Mouse (Mus musculus) stomach, postnatal 0 days (tissue): Measurements from ENCODE around the gene Ncf1. TPM values are rescaled to one million over a fixed set of nuclear protein-coding genes. Genes with fewer than 3 reads are reported as not detected.

Experiments used
- ATAC-seq: fragments of 200-750 bp; cut with Nextera tagmentation; 2 replicates; pipeline ENCODE4 v1.8.0; 2017; ENCODE audit not compliant: low FRiP score, low TSS enrichment
- DNase-seq: peaks from one replicate; pipeline ENCODE4 v3.0.0-alpha.2; 2016; ENCODE audit warnings: low spot score
- H3K27ac ChIP-seq: fragments of 300-500 bp; sonication (generic); replicated peaks from 2 replicates; pipeline ENCODE4 v1.5.1; 2014; ENCODE audit warnings: mild to moderate bottlenecking, control low read depth
- H3K27me3 ChIP-seq: fragments of 300-500 bp; sonication (generic); 2 replicates; pipeline ENCODE4 v1.6.1; 2014; ENCODE audit warnings: low read length; ENCODE audit not compliant: control insufficient read depth, insufficient read depth
- H3K36me3 ChIP-seq: fragments of 300-500 bp; sonication (generic); 2 replicates; pipeline ENCODE4 v1.6.1; 2014; ENCODE audit warnings: low read length, mixed read lengths; ENCODE audit not compliant: control insufficient read depth, insufficient read depth
- H3K4me1 ChIP-seq: fragments of 300-500 bp; sonication (generic); replicated peaks from 2 replicates; pipeline ENCODE4 v1.6.1; 2014; ENCODE audit warnings: antibody characterized with exemption; ENCODE audit not compliant: control insufficient read depth, insufficient read depth
- H3K4me2 ChIP-seq: fragments of 300-500 bp; sonication (generic); replicated peaks from 2 replicates; pipeline ENCODE4 v1.6.1; 2014; ENCODE audit warnings: low read depth, mild to moderate bottlenecking, control low read depth, moderate library complexity
- H3K4me3 ChIP-seq: fragments of 300-500 bp; sonication (generic); 2 replicates; pipeline ENCODE4 v1.5.1; 2014; ENCODE audit warnings: low read depth, low read length, control low read depth
- H3K9ac ChIP-seq: fragments of 300-500 bp; sonication (generic); 2 replicates; pipeline ENCODE4 v1.6.1; 2014; ENCODE audit warnings: mild to moderate bottlenecking, low read length, control low read depth, mixed read lengths
- H3K9me3 ChIP-seq: fragments of 300-500 bp; sonication (generic); 2 replicates; pipeline ENCODE4 v1.6.1; 2016; ENCODE audit warnings: low read length; ENCODE audit not compliant: control insufficient read depth
- CTCF ChIP-seq: IDR thresholded peaks from 2 replicates; pipeline ENCODE4 v1.5.1; 2016; ENCODE audit warnings: antibody characterized with exemption, low read depth, mild to moderate bottlenecking, moderate library complexity
- EP300 ChIP-seq: optimal IDR thresholded peaks from 2 replicates; pipeline ENCODE3; 2016; ENCODE audit warnings: antibody characterized with exemption
- WGBS: fragments of 180-500 bp; shearing (Covaris S2); extraction: QIAGEN DNeasy Blood & Tissue Kit; methylation state at CpG from one replicate; pipeline ENCODE4 v1.1.7; 2014; 5-methylcytosine and 5-hydroxymethylcytosine counted together
- polyA plus RNA-seq: library from polyadenylated mRNA; unstranded; fragments of >200 nt; fragmentation: Nextera tagmentation; extraction: Ambion mirVana; gene quantifications from 2 replicates; pipeline ENCODE4 v1.2.1, GENCODE M21; 2015

Ncf1 gene
- polyA plus RNA-seq, result 2.2 and 2.4 TPM in 2 replicates

DNA sequence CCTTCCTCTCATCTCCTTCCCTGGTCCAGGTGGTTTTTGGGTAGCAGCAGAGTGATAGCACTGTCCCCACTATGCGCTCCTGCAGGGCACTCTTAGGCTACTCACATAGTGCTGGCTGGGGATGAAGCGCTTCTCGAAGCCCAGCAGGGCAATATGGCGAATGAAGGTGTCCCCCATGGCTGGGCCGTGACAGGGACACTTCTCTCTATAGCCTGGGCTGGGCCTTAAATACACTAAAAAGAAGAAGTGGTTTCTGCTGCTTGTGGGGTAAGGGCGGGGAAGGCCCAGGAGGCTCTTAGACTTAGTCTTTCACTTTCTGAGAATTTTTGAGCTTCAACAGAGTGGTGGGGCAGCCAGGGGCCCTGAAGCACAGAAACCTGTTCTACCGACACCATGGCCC lies at the start of gene Ncf1:
TSS of gene Ncf1 (minus strand) at position 235 of the 400 bp plus-strand sequence.
- no peak for ATAC-seq
- TF ChIP-seq EP300 (no peak), CTCF (no peak)
- H3K4me2 ChIP-seq, result no peak within 1 kb of the TSS
- H3K9me3 ChIP-seq, result no peaks in the 10 kb centered on the region
- H3K27ac ChIP-seq, result no peak within 1 kb of the TSS
- WGBS, result 83% methylated on average over 7 of the region's 7 CpGs
- H3K4me3 ChIP-seq, result no peak within 1 kb of the TSS
- H3K36me3 ChIP-seq, result no peaks in the 10 kb centered on the region
- H3K27me3 ChIP-seq, result no peaks in the 10 kb centered on the region
- no peak within 1 kb of the TSS for H3K9ac ChIP-seq
- no peaks in the 10 kb centered on the region for H3K4me1 ChIP-seq
- DNase-seq, result no peak

DNA sequence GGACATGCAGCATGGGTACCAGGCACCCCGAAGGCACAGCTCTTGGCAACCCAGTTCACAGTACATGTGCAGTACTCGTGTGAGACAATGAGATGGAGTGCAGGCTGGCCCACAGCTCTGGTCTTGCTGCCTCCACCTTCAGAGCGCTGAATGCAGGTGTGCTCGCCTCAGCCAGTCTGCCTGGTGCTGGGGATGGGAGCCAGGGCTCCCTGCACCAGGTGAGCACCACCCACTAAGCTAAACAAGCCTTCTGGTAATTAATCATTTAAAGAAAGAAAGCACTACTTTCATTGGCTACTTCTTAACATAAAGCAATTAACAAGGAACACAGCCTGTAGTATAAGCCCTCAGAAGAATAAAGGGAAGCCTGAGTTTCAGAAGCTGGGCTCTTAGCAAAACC lies 47.7 kb upstream of the Ncf1 start:
- Histone ChIP-seq H3K9me3 (no peaks in the 10 kb centered on the region), H3K4me1 (no peaks in the 10 kb centered on the region), H3K27ac (no peak overlapping the region; the same call in 1 of the 2 replicates), H3K27me3 (no peaks in the 10 kb centered on the region), H3K36me3 (peaks cover 41% of the 10 kb centered on the region), H3K4me2 (no peak overlapping the region), H3K4me3 (no peak overlapping the region), H3K9ac (no peak overlapping the region)
- peak; percentile 63 for ATAC-seq
- WGBS, result 70% methylated on average over 4 of the region's 4 CpGs
- no peak for DNase-seq
- no peak for TF ChIP-seq EP300
- TF ChIP-seq CTCF, result no peak

DNA sequence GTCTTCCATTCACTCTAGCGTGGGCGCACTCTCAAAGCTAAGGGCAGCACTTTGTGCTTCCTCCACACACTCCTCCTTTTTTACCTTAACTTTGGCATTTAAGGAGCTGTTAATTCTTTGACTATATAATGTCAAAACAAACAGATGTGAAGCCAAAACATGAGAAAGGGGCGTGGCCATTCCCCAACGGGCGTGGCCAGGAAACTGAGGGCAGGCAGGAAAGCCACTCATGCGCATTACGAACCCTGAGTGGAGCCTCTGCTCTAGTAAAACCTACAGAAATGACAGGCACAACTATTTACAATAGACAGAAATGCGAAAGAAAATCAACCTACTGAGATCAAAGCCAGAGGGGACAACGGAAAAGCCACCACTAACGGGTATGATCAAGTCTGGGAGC lies 46.1 kb upstream of the Ncf1 start:
- DNase-seq (no peak), ATAC-seq (no peak)
- H3K4me2 ChIP-seq, result no peak overlapping the region
- H3K9me3 ChIP-seq, result no peaks in the 10 kb centered on the region
- no peaks in the 10 kb centered on the region for H3K27me3 ChIP-seq
- H3K9ac ChIP-seq, result no peak overlapping the region
- 79% methylated on average over 10 of the region's 10 CpGs for WGBS
- no peaks in the 10 kb centered on the region for H3K4me1 ChIP-seq
- H3K36me3 ChIP-seq, result peaks cover 51% of the 10 kb centered on the region
- TF ChIP-seq EP300 (no peak), CTCF (no peak)
- H3K4me3 ChIP-seq, result no peak overlapping the region
- H3K27ac ChIP-seq, result no peak overlapping the region

DNA sequence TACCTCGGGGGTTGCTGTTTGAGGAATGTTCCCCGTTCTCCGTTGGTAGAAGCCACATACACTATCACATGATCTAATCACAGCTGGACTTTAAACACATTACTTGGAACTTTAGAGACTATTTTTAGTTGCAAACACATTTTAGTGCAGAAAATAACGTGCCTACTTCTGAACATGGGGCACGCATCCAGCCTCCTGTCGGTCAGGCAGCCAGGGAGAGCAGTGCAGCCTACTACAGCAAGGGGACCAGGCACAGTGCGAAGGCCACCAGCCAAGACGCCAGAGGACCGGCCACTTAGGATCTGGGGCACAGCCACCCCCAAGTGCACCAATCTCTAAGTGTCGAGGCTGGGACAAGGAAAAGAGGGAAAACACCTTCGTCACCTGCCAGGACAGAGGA lies 45.6 kb upstream of the Ncf1 start:
- no peaks in the 10 kb centered on the region for H3K4me1 ChIP-seq
- H3K36me3 ChIP-seq, result peaks cover 51% of the 10 kb centered on the region
- H3K9me3 ChIP-seq, result no peaks in the 10 kb centered on the region
- no peak overlapping the region for H3K4me3 ChIP-seq
- no peaks in the 10 kb centered on the region for H3K27me3 ChIP-seq
- H3K9ac ChIP-seq, result no peak overlapping the region
- DNase-seq, result no peak
- no peak overlapping the region for H3K27ac ChIP-seq
- no peak overlapping the region for H3K4me2 ChIP-seq
- TF ChIP-seq EP300 (no peak), CTCF (no peak)
- 0 out of 2 replicates have a peak, but pooled peaks have one; percentile 18 for ATAC-seq
- 65% methylated on average over 11 of the region's 11 CpGs for WGBS

DNA sequence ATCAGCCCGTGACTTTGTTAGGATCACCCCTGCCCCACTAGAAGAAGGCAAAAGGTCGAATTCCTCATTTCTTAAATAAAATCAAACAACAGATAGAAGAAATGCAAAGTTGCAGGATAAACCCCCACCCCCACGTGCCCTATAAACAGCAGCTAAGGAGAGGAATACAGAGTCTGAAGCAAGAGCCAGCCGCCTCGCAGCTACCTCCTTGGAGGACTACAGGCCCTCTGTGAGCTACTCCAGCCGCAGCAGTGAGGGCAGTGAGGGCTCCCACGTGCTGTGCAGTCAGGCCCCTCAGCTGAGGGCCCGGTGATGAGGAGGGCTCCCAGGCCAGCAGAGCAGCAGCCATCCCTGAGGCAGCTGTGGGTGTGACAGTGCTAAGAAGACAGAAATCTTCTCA lies 44.3 kb upstream of the Ncf1 start:
- no peak for TF ChIP-seq CTCF
- TF ChIP-seq EP300, result no peak
- no peak overlapping the region for H3K27ac ChIP-seq
- H3K36me3 ChIP-seq, result peaks cover 45% of the 10 kb centered on the region
- no peaks in the 10 kb centered on the region for H3K27me3 ChIP-seq
- H3K4me2 ChIP-seq, result no peak overlapping the region
- H3K4me3 ChIP-seq, result no peak overlapping the region
- no peaks in the 10 kb centered on the region for H3K9me3 ChIP-seq
- DNase-seq (no peak), ATAC-seq (no peak)
- no peaks in the 10 kb centered on the region for H3K4me1 ChIP-seq
- H3K9ac ChIP-seq, result no peak overlapping the region
- 83% methylated on average over 8 of the region's 8 CpGs for WGBS

DNA sequence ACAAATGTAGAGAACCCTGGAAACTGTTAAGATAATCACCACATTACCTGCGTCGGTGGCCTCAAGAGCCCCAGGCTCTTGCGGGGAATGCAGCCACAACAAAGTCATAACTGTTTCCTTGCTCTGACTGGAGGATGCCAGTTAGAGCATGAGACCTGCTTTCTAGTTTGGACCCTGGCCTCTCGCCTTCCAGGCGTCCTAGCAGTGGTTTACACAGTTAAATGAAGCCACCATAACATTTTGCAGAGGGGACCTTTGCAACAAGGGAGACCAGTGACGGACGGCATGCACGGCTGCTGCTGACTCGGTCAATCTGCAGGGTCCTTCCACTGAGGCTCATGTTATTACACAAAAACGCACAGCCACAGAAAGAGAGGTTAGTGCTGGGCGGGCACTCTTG lies 43.3 kb upstream of the Ncf1 start:
- DNase-seq (no peak), ATAC-seq (no peak)
- Histone ChIP-seq H3K9ac (no peak overlapping the region), H3K36me3 (peaks cover 45% of the 10 kb centered on the region), H3K27ac (no peak overlapping the region), H3K4me3 (no peak overlapping the region), H3K4me2 (no peak overlapping the region), H3K9me3 (no peaks in the 10 kb centered on the region), H3K27me3 (no peaks in the 10 kb centered on the region), H3K4me1 (no peaks in the 10 kb centered on the region)
- 86% methylated on average over 11 of the region's 11 CpGs for WGBS
- TF ChIP-seq CTCF (no peak), EP300 (no peak)
